Mouse (Mus musculus): ENCODE results near the gene Smc1a. TPM values are rescaled to one million over a fixed set of nuclear protein-coding genes. Genes with fewer than 3 reads are reported as not detected.

The Smc1a gene
- 118 TPM for polyA plus RNA-seq (2014; fragmentation: Illumina TruSeq; extraction: RNeasy Lipid Tissue Mini Kit (QIAGEN cat#74804))

GRCm38 (mm10) chrX:152016151-152017145, at the start of gene Smc1a, which contains the start of gene Ribc1:
Gene Smc1a, plus strand, starts transcription at chrX:152016428.
Gene Ribc1, minus strand, starts transcription at chrX:152016295.

GRCm38 (mm10) chrX:152001737-152002710, 14.2 kb upstream of the Smc1a start, which contains the start of gene Hsd17b10:
Gene Hsd17b10, plus strand, starts transcription at chrX:152001845.

Other genes starting within 250 kb of the Smc1a start
- 201 TPM for gene Huwe1, start 215.6 kb upstream of the Smc1a start, polyA plus RNA-seq (2014; fragmentation: Illumina TruSeq; extraction: RNeasy Lipid Tissue Mini Kit (QIAGEN cat#74804))
- gene Hsd17b10, start 14.6 kb upstream of the Smc1a start, polyA plus RNA-seq (2014; fragmentation: Illumina TruSeq; extraction: RNeasy Lipid Tissue Mini Kit (QIAGEN cat#74804)) = 107 TPM
- 1.1 TPM for gene Ribc1, start 133 bp upstream of the Smc1a start, polyA plus RNA-seq (2014; fragmentation: Illumina TruSeq; extraction: RNeasy Lipid Tissue Mini Kit (QIAGEN cat#74804))
- 1.7 TPM for gene Iqsec2, start 127.8 kb downstream of the Smc1a start, polyA plus RNA-seq (2014; fragmentation: Illumina TruSeq; extraction: RNeasy Lipid Tissue Mini Kit (QIAGEN cat#74804))
- 17.0 TPM for gene Kdm5c, start 216.6 kb downstream of the Smc1a start, polyA plus RNA-seq (2014; fragmentation: Illumina TruSeq; extraction: RNeasy Lipid Tissue Mini Kit (QIAGEN cat#74804))

Measured in ovary, adult 10 weeks (tissue).